Mouse (Mus musculus) mesoderm, embryonic 11.5 days (tissue): ENCODE data around the gene Tax1bp3.
A peak's percentile ranks its signal among the peaks of the same experiment; 100 is the strongest.

Source experiments
- DNase-seq: peaks from one replicate; pipeline ENCODE4 v3.0.0-alpha.2; 2012; ENCODE audit warnings: low read depth, low spot score

The Tax1bp3 gene

DNA sequence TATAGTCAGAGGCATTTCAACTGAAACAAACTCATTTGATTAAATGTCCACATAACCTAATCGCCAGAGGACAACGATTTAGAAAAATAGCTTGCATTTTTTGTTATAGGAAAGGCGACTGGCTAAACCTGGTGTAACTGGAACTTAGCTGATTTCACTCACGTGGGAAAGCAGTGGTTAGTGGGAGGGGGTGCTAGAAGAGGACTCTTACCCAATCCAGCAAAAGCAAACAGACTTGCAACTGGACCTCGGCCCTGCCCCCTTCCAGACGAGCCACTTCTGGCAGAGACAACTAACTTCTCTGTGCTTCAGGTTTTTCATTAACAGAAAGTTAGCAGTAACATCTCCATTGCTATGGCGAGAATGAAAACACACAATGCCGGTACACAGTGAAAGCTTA lies 1.3 kb upstream of the Tax1bp3 start:
- no peak for DNase-seq

- DNase-seq = no peak
Observed at GRCm38 (mm10) chr11:73176186-73176585, 697 bp upstream of the Tax1bp3 start.

GRCm38 (mm10) chr11:73177509-73177875 lies 609 bp downstream of the Tax1bp3 start:
- DNase-seq = peak; percentile 81

GRCm38 (mm10) chr11:73177895-73178294 lies 1.0 kb downstream of the Tax1bp3 start:
- no peak for DNase-seq

GRCm38 (mm10) chr11:73185872-73186615 lies 9.2 kb downstream of the Tax1bp3 start:
- no peak for DNase-seq

DNA sequence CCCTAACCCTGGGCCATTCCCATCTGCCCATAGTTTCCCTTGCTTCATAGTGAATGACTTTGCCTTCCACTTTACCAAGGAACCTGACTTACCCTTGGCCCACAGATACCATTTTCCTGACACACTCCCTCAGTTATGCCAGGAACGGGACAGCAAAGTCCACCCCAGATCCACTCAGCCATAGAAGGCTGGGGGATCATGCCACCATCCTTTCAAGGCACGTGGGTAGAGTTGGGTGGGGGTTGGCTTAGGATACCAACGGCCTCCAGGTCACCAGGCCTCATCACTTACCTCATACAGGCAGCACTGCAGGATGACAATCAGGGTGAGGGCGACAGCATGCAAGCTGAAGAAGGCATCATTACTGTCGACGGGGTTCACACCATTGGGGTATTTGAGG lies 10.3 kb downstream of the Tax1bp3 start:
- no peak for DNase-seq

DNA sequence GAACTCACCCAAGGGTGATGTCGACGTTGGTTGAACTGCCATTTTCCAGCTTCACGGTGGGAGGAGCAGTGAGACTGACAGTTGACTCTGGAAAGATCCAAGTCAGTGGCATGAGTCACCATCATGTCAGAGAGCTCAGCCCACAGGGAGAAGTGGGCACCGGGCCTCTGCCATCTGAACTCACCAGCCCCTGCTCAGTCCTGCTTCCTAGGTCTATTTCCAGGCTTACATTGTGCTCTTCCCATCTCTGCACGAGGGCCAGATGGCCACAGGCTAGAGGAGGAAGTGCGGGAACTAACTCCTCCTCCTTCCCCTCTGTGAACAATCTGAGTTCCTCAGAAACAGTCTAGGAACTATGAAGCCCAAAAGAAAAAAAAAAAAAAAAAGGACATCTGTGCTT lies 16.2 kb downstream of the Tax1bp3 start:
- no peak for DNase-seq

DNA sequence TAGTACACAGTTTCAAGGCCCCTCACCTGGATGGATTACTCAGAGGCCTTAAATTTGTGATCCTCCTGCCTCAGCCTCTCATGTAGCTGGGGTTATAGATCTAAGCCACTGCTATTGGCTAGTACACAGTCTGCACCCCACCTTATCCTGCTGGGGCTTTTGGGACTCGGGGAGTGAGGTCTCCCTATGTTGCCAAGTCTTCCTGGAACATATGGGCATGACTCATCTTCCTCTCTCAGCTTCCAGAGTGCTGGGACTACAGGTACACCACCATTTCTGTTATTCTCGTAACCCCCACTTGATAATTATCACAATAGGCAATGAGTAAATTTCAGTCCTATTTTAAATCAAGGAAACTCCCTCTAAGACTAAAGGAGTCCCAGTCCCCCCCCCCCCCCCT lies 17.6 kb downstream of the Tax1bp3 start:
- DNase-seq = no peak

DNA sequence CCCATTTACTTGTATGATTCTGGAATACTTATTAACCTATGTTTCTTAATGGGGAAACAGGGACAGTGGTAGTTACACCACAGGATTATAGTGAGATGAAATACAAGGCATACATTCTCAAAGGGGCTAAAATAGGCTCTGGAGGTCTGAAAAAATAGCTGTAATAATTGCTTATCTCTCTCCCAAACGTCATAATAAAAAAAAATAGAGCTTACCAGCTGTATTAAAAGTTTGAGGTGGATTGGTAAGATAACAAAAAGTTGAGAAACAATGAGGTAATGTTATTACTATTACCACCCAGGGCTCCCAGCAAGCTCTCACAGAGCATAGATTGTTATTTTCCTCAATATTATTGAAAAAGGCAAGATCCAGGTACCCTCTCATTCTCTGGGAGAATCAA lies 21.3 kb downstream of the Tax1bp3 start:
- no peak for DNase-seq

DNA sequence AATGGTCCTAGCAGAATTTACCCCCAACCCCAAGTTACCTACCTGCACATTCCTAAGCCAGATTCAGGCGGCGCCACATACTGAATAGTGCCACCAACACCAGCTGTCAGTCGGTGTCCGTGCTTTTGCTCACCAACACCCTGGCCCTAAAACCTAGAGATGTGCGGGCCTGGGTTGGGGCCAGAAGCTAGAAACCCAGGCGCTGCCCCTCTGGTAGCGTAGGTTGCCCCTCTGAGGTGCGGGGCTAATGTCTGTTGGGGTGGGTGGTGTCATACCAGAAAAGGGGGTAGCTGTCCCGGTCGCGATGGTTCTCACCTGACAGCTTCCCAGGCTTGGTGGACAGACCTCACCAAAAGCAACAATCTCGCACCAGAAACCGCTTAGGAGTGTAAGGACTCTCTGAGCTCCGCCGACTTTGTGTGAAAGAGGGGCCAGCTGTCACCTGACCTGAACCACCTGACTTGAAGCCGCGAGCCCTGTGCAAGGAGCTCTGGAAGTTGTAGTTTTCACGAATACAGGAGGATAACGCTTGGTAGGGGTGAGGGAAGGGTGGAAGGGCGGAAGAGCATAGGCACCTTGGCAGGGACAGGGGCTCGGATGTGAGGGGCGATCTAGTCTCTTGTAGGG lies 21.8 kb downstream of the Tax1bp3 start, which contains the start of gene Ctns:
Ctns (minus strand) TSS at position 440 of the 627 bp plus-strand sequence.
- peak; percentile 84 for DNase-seq

- peak; percentile 95 for DNase-seq
Observed at GRCm38 (mm10) chr11:73199230-73199712, 22.4 kb downstream of the Tax1bp3 start, which contains the start of gene Shpk. Gene Shpk, plus strand, starts transcription at chr11:73199460.

GRCm38 (mm10) chr11:73199879-73200278 lies 23.0 kb downstream of the Tax1bp3 start:
- no peak for DNase-seq

- DNase-seq = no peak
Observed at GRCm38 (mm10) chr11:73201021-73201420, 24.1 kb downstream of the Tax1bp3 start.

DNA sequence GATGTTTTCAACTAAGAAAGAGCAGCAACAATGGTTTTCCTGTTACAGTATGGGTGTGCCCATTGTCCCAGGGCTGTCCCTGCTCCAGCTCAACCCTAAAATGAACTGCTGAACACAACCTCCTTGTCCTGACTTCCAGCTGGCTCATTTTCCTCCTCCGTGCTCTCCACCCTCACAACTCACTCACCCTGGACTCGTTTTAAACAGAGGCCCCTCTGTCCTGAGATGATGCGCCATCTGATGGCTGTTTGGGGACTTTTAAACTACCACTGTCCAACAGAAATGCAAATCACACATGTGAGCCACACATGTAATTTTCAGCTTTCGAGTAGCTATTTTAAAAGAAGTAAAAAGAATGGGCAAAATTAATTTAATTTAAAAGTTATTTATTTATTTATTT lies 24.7 kb downstream of the Tax1bp3 start:
- DNase-seq = peak; percentile 23

- no peak for DNase-seq
Observed at GRCm38 (mm10) chr11:73203895-73204294, 27.0 kb downstream of the Tax1bp3 start.

DNA sequence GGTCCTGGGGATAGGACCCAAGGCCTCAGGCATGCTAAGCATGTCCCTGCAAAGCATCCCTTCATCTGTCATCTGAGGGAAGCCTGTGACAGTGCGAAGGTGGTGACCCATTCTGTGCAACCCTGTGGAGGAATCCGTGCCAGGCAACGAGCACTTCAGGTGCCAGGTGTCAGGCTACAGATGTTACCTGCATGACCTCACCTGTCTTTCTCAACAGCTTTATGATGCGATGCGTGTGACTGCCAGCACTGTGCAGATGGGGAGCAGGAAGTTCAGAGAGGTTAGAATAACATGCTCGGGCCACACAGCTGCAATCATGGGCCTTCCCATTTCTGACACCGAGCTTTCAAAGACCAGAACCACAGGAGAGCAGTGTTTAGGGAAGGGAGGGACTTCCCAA lies 28.3 kb downstream of the Tax1bp3 start:
- no peak for DNase-seq

DNA sequence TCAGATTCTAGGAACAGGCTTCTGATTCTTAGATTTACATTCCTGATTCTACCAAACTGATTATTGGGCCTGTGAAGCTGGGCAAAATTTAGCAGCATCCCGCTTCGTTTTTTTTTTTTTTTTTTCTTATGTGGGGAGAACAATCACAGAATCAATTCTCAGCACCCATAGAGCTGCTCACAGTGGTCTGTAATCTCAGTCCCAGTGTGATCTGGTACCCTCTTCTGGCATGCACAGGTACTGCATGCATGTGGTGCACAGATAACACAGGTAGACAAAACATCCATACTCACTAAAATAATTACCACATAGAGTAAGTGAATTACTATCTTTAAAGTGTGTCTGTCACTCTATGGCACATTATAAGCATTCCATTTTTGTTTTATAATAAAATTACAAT lies 30.7 kb downstream of the Tax1bp3 start:
- DNase-seq = no peak

DNA sequence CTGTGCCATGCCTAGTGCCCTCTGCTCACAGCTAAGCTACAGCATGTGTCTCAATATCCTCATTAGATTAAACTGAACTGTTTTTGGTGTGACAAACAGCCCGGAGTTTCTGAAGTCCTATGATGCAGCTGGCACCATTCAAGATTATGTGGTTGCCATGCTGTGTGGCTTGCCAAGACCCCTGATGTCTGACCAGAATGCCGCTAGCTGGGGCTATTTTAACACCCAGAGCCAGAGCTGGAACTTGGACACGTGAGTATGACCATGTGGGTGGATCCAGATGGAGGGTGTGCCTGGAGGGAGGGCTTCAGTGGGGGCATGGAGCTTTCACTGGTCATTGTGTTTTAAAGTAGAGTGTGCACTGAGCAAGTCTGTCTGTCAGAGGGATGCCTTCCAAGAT lies 37.1 kb downstream of the Tax1bp3 start:
- no peak for DNase-seq

- DNase-seq = no peak
Observed at GRCm38 (mm10) chr11:73219671-73220070, 42.8 kb downstream of the Tax1bp3 start.

- DNase-seq = no peak
Observed at GRCm38 (mm10) chr11:73220651-73221050, 43.8 kb downstream of the Tax1bp3 start.

DNA sequence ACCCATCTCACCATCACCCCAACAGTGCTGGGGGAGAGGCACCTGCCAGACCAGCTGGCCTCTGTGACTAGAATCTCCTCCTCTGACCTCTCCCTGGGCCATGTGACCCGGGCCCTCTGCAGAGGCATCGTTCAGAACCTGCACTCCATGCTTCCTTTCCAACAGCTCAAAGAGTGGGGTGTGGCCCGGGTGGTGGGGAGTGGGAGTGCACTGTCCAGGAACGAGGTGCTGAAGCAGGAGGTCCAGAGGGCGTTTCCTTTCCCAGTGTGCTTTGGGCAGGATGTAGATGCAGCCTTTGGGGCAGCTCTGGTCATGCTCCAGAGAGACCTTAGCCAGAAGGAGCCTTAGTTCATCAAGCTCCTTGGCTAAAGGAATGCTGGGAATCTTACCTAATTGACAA lies 46.0 kb downstream of the Tax1bp3 start:
- DNase-seq = no peak

DNA sequence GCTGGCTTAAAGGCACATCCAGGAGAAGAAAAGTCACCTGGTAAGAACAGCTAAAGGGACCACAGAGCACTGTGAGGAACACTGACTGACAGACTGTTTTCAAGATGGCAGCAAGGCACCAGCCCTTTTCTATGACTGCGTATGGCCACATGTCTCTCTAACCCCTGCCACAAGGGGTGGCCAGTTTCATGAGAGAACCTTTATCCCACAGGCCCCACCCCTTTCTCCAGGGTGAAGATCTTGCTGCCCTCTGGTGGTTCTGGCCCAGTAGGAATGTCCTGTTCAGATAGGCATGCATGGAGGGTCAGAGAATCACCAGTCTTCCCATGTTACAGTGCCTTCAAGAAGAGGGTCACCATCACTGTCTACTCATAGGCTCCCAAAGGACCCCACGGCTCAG lies 47.1 kb downstream of the Tax1bp3 start:
- DNase-seq = no peak

GRCm38 (mm10) chr11:73225856-73226255 lies 49.0 kb downstream of the Tax1bp3 start:
- DNase-seq = no peak
